Mouse (Mus musculus) frontal cortex, postnatal 10 days (tissue): ENCODE data around the gene Cox20.
"Not testable (repeated sequence)": the region's sequence is repeated elsewhere in the genome, so short reads cannot be mapped to it uniquely, and the experiment has no call there.

Experiments
- DNase-seq, 2 experiments: peaks; one replicate each; pipeline ENCODE4 v3.0.0; 2022; ENCODE audit warnings: low spot score in 2 of 2, mixed read lengths in 1 of 2

Cox20 gene

GRCm38 (mm10) chr1:178318389-178319184, at the start of gene Cox20:
Gene Cox20, plus strand, starts transcription at chr1:178319130.
- DNase-seq = peak; percentile 92 to 94

DNA sequence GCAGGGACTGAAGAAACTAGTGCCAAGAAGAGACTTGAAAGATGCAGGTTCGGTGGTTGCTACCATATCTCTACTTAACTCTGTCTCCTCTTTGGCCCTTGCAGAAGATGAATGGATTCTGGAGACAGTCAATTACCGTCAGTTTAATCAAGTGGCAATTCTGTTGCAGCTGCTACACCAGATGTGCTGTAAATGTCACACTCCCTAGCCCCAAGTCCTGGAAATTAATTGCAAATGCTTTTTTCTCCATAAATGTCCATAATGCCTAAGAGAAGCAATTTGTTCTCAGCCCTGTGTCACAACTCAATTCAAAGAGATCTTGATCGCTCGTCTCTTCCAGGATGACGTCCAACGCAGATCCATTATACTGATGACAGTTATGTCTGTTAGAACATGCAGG, 48.3 kb upstream of the Cox20 start:
- no peak for DNase-seq

DNA sequence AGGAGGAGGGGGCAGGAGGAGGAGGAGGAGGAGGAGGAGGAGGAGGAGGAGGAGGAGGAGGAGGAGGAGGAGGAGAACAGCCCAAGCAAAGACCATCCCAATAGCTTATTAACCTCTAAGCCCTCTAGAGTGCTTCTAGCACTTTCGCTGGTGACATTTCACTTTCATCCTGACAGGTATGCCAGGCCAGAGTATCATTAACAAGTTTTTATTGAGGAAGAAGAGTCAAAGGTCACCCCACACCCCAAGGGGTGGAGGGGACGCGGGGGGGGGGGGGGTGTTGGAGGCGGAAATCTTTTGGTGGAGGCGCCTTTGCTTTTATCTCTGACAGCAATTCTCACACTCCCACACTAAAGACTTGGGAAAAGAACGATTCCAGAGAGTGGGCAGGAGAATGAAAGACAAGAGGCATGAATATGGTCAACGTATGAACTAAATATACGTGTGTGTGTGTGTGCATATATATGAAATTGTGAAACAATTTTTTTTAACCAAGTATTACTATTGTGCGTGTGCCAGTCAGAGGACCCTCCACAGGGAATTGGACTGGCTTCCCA, 43.7 kb upstream of the Cox20 start:
- DNase-seq = no peak

GRCm38 (mm10) chr1:178275738-178276053, 43.2 kb upstream of the Cox20 start:
- DNase-seq = no peak

DNA sequence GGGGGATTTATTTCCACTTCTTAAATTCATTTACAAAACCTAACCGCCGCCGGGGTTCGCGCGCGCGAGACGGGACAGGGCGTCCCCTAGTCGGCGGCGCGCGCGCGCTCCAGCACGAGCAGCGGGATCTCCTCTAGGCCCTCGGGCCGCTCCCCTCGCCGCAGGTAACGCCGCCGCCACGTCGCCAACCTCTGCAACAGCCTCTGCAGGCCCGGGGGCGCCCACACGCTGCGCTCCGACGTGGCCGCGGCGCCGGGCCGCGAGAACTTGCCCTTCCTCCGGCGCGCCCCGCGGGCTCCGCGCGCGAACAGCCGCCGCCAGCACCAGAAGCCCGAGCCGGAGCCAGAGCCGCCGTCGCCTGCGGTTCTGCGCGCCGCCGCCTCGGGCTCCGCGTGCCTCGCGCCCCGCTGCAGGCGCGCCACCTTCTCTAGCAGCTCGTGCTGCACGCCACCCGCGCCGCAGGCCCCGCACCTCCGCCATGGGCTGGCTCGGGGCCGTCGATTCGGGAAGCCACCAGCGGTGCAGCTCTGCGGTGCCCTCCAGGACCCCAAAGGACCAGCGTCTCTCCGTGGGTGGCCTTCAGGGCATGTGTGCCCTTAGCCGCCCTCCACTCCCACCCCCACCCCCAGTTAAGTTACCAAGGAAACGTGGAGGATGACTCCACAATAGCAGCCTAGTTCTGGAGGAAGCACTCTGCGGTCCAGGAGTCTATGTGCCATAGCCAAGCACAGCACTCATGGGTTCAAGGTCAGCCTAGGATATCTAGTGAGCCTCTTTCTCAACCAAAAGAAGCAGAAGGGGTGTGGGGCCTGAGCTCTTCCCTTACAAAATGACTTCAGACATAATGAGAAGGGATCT, 42.6 kb upstream of the Cox20 start:
- peak; percentile 60 to 76 for DNase-seq

DNA sequence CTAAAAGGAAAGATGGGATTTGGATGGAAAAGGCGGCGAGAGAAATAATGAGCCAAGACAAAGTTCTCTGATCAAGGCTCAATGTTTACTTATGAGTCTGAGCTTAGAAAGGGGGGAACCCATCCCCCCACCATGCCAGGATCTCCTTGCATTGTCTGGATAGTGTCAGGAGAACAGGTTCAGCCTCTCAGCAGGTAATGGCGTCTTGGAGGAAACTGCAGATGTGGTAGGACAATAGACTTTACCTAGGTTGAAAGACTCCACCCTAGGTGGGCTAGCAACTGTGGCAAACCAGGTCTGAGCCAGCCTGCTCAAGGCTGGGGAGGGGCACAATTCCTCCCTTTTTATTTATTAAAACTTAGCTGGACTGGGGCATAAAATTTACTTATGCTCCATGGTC, 35.6 kb upstream of the Cox20 start:
- not testable (repeated sequence) for DNase-seq

- DNase-seq = no peak
Observed at GRCm38 (mm10) chr1:178283946-178284720, 34.8 kb upstream of the Cox20 start.

- DNase-seq = no peak
Observed at GRCm38 (mm10) chr1:178287601-178288176, 31.2 kb upstream of the Cox20 start.

- DNase-seq = no peak
Observed at GRCm38 (mm10) chr1:178291716-178292115, 27.2 kb upstream of the Cox20 start.

DNA sequence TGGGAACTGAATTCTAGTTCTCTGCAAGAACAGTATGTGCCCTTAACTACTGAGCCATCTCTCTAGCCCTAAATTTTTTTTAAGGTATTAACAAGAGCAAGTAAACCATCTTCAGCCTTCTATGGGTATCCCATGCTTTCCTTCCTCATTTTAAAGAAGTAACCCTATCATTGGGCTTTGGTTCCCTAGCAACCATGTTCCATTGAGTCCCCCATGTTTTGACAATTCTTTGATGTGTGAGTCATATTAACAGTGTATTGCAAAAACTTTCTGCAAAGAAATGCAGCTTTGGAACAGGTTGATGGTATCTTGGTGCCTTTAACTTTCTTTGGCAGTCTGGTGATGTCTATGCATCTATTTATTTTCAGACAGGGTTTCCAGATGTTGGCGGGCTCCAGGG, 24.9 kb upstream of the Cox20 start:
- no peak for DNase-seq

DNA sequence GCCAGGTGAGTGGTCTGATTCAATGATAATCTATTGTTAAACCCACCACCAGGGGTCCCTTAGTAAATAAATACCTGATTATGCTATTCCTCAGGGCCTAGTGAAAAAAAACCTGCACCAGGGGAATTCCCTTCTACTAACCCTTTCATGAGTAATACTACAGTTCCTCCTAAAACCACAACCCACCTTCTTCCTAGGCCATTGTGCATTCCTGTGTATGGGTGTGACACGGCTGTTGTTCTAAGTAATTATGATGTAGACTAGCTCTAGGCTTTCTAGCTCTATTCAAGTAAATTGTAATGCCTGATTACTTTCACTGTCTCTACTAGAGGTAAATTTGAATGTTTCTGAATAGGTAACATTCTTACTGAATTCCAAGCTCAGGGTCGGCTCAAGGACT, 17.7 kb upstream of the Cox20 start:
- DNase-seq = not testable (repeated sequence)

GRCm38 (mm10) chr1:178303425-178303824, 15.5 kb upstream of the Cox20 start:
- peak; percentile 46 to 62 for DNase-seq

DNA sequence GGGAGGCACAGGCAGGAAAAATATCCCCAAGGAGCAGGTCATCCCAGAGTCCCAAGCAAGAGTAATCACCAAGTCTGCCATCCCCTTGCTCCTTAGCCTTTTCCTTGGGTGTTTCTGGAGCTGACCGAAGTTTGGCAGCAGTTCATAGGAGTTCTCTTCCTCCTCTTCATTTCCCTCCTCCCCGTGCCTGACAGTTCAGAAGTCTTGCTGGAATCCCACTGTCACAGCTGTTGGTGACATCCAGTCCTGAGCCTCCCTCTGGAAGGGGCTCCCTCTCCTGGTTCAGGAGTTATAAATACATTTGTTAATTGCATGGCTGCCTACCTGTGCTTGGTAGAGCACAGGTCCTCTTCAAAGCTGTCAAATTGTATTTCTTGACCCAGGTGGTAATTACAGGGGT, 9.4 kb upstream of the Cox20 start:
- no peak for DNase-seq

GRCm38 (mm10) chr1:178310128-178310527, 8.8 kb upstream of the Cox20 start:
- DNase-seq = no peak

DNA sequence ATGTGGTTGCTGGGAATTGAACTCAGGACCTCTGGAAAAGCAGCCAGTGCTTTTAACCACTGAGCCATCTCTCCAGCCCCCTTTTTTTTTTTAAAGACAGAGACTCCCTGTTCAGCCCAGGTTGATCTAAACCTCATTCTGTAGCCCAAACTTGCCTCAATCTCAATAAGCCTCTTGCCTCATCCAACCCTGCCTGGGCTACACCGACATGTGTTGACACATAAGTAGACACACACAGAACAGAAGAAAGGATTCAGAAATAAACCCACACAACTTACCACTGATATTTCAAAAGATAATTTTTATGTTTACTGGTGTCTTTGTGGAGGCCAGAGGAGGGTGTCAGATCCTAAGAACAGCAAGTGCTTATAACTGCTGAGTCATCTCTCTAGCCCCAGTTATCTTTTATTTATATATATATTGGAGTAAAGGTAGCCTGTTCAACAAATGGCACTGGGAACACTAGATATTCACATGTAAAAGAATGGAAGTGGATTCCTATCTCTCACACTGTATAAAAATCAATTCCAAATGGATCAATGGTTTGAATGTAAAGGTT, 5.8 kb upstream of the Cox20 start:
- no peak for DNase-seq

DNA sequence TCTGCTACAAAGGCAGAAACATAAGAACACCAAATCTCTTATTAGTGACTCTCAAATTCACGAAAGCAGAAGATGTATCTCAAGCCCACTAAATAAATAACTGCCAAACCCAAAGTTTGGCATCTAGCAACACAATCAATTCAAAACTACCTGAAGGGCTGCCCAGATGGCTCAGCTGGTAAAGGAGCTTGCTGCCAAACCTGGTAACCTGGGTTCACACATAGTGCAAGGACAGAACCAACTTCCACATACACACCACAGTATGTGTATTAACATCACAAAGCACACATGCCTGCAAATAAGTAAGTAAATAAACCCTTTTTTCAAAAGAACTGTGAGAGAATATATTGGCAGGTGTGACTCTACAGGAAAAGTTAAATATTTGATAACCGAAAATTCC, 4.7 kb upstream of the Cox20 start:
- DNase-seq = no peak

DNA sequence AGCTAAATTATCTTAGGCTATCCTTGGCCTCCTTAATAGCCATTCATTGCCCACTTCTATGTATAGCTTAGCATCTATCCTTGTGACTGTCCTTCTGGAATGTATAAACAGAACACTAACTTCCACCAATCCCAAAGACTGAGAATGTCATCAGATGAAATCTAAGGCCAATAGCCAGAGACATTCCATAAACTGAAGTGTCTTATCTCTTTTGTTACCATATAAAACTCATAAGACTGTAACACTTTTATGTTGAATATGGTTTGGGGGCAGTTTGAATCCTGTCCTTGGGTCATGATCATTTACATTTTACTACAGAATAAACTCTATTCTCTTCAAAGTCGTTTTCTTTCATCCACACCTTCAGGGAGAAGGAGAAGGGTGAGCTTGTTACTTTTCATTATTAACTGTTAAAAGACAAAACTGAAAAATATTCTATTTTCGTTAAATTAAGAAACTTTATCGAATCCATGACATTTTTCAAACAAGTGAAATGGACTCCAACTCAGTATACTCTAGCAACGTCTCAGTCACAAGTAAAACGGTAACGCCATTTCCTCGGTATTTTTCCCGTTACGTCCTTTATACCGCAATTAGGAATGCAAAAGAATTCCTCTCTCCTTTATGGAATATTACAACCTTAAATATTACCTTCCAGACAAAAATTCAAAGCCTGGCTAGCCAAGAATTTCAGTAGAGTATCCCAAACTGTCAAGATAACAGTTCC, 1.5 kb upstream of the Cox20 start:
- DNase-seq = no peak

GRCm38 (mm10) chr1:178318002-178318388, 935 bp upstream of the Cox20 start:
- DNase-seq = no peak

GRCm38 (mm10) chr1:178319295-178320037, 536 bp downstream of the Cox20 start:
- DNase-seq = no peak
